Mouse (Mus musculus) right cerebral cortex, postnatal 25 days (tissue): ENCODE data around the gene Tnxb.
A peak's percentile ranks its signal among the peaks of the same experiment; 100 is the strongest.
"Not testable (repeated sequence)": the region's sequence is repeated elsewhere in the genome, so short reads cannot be mapped to it uniquely, and the experiment has no call there.

Experiments used
- DNase-seq: peaks from one replicate; pipeline ENCODE4 v3.0.0; 2022

Gene Tnxb

DNA sequence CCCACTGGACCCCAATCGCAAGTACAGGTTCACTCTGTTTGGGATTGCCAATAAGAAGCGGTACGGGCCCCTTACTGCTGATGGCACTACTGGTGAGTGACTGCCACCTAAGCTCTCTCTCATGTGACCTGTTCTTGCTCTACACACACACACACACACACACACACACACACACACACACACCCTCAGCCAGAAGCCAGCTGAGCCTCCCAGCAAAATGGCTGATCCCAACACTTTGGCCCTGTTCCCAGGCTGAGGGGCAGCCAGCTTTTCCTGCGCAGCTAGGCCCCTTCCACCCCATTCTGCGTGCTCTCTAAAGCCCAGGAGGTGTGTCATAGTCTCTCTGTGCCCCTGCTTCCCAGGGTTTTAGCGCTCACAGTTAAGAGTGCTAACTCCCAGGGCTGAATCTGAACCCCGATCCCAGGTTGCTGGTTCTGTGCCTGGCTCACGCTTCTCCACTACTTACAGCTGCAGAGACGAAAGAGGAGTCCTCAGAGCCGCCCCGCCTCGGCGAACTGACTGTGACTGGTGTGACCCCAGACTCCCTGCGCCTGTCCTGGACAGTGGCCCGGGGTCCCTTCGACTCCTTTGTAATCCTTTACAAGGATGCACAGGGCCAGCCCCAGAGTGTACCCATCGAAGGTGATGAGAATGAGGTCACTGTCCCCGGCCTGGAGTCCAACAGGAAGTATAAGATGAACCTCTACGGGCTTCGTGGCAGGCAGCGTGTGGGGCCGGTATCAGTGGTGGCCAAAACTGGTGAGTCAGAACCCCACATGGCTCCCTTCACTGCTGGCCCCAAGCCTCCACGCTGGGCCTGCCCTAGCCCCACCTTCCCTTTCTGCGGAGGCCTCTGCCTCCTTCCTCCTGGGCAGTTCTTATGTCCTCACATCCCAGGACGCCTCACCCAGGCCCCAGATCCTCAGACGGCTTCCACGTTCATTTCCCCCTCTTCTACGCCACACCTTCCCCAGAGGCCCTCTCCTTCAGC is 15.1 kb downstream of the Tnxb start:
- DNase-seq: no peak

DNA sequence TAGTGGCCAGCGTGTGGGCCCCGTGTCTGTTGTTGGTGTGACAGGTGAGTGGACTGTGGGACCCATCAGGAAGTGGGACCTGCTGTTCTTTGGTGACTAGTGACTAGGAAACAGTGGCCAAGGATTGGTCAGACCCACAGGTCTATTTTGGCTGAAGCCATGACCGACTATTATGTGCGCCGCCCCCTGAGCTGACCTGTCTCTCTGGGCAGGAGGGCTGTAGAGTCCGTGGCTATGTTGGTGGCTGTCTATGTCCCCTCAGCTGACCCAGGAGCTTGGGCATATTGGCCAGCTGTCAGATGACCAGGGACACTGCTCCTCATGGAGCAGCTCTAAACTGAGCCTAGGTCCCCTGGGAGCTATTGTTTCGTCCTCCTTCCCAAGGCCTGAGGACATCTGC is 18.6 kb downstream of the Tnxb start:
- DNase-seq: no peak

DNA sequence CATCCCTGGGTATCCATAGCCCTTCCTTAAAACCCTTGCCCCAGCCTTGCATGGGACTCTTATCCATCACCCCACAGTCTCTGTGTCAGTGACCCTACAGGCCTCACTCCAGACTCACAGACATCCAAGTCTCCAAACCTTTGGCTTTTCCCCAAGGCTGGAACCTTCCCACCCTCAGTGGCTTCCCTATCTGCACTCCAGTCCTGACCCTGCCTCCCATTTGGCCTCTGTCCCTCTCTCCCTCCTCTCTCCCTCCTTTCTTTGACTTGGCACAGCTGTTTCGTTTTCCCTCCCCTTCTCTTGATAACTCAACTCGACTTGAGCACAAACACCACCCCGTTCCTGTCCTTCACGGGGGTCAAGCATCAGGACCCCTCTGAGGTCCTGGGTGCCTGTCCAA is 20.1 kb downstream of the Tnxb start:
- no peak for DNase-seq

DNA sequence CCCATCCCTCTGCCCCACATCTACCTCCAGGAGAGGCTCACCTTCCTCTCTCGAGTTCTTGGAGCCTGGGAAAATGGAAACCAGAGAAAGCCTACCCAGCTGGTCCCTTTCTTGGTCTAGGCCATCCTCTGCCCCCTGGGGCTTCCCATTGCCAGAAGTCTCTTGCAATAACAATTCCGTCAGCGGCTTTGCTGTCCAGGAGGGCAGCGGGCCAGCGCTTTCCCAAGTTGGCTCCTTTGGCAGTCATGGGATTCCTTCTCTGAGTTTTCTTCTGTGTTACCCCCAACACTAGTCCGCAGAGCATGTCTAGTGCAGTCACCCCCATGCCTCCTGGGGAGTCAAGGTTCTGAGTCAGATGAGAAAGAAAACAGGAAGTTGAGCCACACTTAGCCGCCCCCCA is 22.6 kb downstream of the Tnxb start:
- DNase-seq: no peak

DNA sequence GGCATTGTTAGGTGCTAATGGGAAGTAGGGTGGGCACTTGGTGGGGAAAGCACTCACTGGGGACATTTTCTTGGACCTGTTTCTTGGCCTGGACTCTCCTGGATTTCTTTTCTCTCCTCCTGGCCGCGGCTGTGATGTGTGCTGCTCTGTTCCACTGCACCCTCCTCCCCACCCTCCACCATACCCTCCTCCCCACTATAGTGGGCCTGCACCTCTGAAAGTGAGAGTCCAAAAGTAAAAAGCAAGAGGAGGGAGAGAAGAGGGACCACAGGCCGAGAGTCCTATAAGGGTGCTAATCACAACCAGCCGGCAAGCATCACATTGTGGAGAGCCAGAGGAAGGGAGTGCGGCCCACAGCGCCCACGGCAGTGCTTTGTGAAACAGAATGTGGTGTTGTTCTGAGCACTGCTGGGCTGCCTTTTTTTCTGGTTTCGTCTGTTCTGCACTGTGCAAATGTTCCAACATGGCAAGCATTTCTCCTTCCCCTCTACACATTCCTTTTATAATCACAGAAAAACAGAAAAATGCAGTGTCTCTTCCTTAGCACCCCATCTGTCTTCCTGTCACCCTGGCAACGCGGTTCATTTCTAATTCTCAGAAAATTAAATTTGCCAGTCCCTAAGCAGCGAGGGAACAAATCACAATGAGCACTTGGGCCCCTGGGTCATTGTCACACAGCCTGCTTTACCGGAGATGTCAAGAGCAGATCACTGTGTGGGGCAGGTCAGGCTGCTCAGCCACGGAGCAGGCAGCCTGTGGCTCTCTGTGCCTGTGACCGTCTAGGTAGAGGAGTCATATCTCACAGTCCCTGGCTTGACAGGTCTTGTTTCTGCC is 29.5 kb downstream of the Tnxb start:
- DNase-seq: peak; percentile 71

DNA sequence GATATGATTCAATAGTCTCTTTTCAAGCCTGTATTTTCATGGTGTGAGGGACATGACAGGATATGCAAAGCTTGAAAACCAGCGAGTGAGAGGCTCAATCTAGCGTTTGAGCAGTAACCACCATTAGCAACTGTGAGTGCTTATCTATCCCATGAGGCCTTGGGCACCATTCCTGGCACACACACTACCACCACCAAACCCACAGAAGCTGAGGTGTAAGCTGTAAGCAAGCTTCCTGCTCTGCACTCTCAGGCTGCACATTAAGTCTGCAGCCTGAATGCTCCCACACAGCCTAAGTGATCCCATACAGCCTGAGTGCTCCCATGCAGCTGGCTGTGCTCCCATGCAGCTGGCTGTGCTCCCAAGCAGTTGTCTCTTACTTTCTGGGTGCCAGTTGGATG is 30.3 kb downstream of the Tnxb start:
- DNase-seq: peak; percentile 48

DNA sequence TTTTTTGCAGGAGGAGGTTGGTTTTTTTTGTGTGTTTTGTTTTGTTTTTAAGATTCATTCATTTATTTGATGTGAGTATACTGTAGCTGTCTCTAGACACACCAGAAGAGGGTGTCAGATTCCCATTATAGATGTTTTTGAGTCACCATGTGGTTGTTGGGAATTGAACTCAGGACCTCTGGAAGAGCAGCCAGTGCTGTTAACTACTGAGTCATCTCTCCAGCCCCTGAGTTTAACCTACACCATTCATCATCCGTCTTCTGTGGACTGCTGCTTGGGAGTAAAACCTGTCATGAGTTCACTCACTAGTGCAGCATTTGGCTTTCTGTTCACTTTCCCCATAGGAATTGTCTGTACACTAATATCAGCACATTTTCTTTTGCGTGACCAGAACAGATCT is 36.1 kb downstream of the Tnxb start:
- DNase-seq: not testable (repeated sequence)

DNA sequence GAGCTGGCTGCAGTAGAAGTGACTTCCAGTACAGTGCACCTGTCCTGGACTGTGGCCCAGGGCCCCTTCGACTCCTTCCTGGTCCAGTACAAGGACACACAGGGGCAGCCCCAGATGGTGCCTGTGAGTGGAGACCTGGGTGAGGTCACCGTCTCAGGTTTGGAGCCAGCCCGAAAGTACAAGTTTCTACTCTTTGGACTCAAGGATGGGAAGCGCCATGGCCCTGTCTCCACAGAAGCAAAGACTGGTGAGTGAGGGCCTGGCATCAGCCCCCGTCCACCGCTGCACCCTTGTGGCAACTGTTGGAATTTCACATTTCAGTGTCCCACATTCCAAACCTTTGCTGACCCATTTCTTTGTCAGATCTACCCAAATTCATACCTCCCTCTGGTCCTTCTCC is 42.6 kb downstream of the Tnxb start:
- DNase-seq: peak; percentile 54

DNA sequence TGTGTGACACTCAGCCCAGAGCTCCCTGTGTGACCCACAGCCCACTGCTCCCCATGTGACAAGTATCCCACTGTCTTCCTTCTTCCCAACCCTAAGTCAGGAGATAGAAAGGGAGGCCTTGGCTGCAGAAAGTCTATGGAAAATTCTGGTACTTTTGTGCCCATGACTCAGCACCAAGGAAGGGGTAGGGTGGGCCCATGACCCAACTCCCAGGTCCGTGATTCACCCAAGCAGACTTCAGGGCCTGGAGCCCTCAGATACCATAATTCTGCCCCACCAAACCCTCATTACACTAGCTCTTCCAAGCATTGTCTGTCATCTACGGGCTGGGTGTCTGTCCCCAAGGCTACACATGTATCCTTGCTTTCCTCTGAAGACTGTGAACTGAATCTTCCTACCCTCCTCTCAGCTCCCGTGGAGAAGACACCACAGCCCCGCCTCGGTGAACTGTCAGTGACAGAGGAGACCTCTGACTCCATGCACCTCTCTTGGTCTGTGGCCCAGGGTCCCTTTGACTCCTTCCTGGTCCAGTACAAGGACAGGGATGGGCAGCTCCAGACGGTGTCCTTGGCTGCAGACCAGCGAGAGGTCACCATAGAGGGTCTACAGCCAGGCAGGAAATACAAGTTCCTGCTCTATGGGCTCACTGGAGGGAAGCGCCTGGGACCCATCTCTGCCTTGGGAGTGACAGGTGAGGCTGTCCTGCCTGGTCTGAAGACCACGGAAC is 44.0 kb downstream of the Tnxb start:
- DNase-seq: not testable (repeated sequence)

DNA sequence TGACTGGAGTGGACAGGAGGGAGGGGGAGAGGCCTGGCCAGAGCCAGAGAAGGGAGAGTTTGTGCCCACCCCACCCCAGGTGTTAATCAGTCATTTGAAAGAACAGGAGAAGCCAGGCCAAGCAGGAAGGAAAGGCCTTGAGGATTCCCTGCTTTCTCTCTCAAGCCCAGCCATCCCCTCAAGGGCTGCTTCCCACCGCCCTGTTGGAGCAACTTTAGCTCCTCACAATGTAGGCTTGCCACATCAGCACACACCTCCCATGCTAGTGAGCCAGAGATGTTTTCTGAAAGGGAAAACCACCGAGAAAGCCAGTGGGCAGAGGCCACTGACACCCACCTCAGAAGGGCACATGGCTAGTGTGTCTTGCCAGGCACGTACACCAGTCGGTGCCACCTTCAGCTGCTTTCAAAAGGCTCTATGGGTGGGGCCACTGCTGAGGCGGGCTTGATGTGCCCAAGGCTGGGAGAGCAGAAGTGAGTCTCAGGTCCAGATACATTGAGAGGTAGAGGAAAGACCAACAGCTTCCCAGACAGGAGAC is 44.6 kb downstream of the Tnxb start:
- DNase-seq: not testable (repeated sequence)

DNA sequence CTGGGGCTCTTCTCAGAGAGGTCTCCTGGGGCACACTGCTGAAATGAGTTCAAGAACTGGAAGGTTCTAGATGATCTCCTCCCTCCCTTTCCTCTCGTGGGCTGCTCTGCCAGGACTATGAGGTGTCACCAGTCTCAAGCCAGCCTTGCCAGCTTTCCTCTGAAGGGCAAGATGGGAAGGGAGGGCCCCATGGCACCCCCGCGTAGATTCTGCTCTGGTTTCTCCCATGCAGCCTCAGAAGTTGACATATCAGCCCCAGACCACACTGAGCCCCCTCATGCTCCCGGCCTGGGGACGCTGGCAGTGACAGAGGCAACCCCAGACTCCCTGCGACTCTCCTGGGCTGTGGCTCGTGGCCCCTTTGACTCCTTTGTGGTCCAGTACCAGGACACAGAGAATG is 45.1 kb downstream of the Tnxb start:
- DNase-seq: not testable (repeated sequence)

DNA sequence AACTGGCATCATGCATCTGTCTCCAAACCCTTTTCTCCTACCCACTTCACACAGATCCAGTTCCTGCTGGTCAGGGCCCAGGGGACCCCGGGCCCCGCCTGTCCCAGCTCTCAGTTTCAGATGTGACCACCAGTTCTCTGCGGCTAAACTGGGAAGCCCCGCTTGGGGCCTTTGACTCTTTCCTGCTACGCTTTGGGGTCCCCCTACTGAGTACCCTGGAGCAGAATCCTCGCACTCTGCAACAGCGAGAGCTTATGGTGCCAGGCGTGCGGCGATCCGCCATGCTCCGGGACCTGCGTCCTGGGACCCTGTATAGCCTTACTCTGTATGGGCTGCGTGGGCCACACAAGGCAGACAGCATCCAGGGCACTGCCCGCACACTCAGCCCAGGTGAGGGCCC is 45.9 kb downstream of the Tnxb start:
- DNase-seq: no peak

DNA sequence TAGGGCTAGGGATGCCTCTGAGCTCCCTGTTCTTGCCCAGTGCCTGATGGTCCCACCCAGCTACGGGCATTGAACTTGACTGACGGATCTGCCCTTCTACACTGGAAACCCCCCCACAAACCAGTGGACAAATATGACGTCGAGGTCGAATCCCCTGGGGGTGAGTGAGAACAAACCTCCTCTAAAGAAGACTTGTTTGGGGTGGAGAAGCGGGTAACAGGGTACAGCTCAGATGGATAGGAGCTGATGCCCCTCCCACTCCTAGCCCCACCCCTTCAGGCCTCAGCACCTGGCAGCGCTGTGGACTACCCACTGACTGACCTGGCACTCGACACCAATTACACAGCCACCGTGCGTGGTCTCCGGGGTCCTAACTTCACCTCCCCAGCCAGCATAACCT is 47.1 kb downstream of the Tnxb start:
- DNase-seq: no peak

DNA sequence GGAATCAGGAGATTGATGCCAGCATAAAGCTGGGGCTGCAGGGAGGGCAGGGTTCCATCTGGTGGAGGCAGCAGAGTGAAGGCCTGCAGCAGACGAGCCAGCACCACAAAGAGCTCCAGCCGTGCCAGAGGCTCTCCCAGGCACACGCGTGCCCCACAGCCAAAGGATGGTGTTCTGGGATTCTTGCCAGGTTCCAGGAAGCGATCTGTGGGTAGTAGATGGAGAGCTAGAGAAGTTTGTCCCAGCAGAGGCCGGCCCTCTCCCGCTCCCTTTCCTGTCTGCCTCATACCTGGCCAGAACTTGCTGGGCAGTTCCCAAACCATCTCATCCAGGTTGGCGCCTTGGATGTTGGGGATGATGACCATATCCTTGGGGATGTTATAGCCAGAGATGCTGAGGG is 49.6 kb downstream of the Tnxb start:
- not testable (repeated sequence) for DNase-seq

DNA sequence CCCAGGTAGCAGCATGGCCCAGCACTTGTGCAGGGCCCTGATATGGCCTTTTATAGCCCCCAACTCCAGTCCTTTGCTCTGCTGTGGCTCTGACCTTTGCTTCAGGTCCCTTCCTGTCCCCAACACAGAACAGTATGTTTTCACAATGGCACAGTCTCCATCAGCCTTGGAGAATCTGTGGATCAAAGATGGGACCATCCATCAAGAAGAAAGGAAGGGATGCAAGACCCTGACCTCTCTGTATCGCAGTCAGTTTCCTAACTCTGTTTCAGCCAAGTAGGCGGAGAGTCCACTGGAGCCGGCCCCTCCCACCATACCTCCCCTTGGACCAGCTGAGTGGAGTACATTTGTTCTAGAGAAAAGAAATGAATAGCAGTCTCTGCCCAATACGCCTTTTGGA is 51.9 kb downstream of the Tnxb start:
- not testable (repeated sequence) for DNase-seq

DNA sequence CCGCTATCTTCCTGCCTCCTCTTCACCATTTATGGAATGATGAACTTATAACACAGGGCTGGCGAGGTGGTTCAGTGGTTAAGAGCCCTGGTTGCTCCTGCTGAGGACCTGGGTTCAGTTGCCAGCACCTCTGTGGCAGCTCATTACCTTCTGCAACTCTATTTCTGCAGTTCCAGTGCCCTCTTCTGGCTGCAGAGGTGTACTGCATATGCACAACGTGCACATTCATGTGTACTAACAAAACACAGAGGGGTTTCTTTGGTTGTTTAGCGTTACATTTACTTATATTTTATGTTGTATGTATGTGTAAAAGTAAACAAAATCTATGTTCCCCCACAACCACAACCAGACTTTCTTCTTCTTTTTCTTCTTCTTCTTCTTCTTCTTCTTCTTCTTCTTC is 52.7 kb downstream of the Tnxb start:
- no peak for DNase-seq

DNA sequence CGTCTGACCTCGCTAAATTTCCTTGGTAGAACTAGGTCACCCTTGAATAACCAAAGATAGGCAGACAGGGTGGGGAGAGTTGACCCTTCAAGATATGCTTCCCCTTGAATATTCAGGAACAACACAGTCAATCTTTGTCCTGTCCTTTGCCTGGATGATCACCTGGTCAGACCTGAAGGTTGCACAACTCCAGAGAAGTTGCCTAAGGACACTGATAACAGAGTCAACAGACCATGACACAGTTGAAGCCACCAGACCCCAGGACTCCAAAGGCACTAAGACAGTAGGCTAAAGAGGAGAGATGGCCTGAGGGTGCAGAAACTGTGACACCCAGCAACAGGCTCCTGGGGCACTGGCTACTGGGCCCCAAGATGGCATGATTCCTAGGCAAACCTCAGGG is 57.6 kb downstream of the Tnxb start:
- no peak for DNase-seq

DNA sequence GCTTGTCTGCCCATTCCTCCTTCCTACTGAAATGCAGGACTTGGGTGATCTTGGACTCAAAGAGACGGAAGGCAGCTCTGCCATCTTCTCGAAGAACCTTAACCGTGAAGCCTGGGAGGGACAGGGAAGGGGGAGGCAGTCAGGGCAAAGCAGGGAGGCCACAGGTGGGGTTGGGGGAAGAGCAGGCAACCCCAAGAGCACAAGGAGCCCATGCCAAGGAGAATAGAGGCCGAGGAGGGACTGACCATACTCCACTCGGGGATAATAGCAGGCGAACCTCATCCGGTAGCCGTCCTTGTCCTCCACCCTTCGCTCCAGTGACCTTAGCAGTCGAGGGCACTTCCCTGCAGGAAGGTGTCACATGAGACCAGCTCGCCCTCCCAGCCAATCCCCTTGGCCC is 58.8 kb downstream of the Tnxb start:
- DNase-seq: not testable (repeated sequence)

DNA sequence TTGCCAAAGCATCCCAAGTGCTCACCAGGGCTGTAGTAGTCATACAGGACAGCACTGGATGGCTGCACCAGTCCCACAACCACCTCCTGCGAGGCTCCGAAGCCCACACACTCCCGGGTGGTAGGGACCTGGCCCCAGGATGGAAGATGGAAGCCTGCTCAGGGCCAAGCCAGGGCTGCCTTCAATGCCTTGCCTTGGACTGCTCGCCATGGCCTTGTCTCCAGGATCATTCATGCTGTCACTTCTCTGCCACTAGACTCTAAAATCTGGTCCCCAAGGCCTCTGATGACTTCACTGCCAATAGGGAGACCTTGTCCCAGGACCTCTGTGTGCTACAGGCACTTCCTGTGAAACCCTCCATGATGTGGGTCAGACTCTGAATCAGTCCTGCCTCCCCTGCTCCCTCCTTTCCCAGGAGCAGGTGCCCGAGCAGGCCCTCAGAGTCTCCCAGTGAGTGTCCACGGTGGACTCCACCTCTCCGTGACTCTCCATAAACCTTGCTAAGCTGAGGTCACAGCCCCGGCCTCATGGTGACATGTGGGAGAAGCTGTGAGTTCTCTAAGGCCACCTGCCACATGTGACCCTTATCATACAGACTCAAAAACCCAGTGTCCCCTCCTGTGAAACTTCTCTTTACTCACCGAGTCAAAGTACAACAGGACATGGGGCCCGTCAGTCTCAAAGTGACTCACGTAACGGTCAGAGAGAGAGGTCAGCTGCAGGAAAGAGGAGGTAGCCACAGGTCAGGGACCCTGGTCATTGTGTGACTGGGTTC is 59.6 kb downstream of the Tnxb start:
- DNase-seq: not testable (repeated sequence)

DNA sequence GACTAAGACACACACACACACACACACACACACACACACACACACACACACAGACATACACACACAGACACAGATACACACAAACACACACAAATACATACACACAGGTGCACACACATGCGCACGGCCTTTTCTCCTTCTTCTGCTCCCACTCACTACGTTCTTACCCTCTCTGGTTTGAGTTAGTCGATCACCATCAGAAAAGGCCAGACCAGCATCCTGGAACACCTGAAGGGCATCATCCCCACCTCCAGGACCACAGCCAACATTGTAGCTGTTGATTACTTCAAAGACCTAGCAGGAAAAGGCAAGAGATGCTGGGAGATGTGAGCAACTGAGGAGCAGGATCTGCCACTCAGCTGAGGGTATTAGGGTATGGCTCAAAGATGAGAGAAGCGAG is 67.1 kb downstream of the Tnxb start:
- DNase-seq: not testable (repeated sequence)

DNA sequence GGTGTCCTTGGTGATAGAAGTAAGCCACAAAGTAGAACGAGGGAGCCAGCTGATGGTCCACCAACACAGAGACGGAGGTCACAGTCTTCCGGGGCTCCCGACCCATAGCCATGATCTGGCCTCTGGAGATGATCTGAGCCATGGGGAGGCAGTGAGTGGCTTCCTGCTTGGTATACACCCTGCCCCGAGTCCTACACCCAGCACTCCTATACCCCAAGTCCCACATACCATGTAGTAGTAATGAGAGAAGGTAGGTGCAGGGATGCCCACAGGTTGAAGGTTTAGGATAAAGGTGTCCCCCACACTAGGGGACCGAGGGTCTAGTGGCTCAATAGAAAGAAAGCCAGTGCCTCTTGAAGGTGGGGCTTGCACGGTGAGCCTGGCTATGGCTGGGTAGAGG is 69.4 kb downstream of the Tnxb start:
- not testable (repeated sequence) for DNase-seq

DNA sequence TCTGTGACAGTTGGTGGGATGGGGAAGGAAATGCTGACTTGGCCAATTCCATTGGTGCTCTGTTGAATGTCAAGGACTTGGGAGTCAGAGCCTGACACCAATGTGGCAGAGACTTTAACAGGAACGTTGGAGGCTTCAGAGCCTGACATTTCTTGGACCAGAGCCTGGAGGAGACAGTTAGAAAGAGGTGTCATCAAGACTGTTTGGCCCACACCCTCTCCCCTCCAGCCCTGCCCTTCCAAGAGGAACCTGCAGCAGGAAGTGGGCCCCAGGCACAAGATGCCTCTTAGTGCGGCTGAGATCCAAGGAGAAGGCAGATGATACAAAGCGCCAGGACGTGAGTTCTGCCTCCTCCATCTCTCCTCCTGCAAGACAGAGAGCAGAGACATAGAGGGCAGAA is 69.9 kb downstream of the Tnxb start:
- no peak for DNase-seq
